Mouse (Mus musculus): ENCODE results near the gene Pogk. TPM values are rescaled to one million over a fixed set of nuclear protein-coding genes. Genes with fewer than 3 reads are reported as not detected.

Gene Pogk
- total RNA-seq (2021), result 31.5 and 35.1 TPM in 2 replicates
- long read RNA-seq, experiment 1, full-length matches to known transcripts, result 2 of 2 reads
- long read RNA-seq, experiment 1, partial matches to known transcripts, result 0 of 2 reads
- long read RNA-seq, experiment 1, other reads (novel, unspliced or antisense), result 0 of 2 reads
- long read RNA-seq, experiment 2, partial matches to known transcripts, result 1 of 3 reads
- long read RNA-seq, experiment 2, other reads (novel, unspliced or antisense), result 2 of 3 reads

- peak; percentile 90 for DNase-seq
These were observed at the start of gene Pogk for GRCm38 (mm10) chr1:166409701-166410220. Gene Pogk, minus strand, starts transcription at chr1:166409863.

- no peak for DNase-seq
These were observed 32.3 kb upstream of the Pogk start for GRCm38 (mm10) chr1:166441992-166442391.

GRCm38 (mm10) chr1:166439426-166439825, 29.8 kb upstream of the Pogk start:
- DNase-seq, result no peak

- peak; percentile 9 for DNase-seq
These were observed 20.3 kb upstream of the Pogk start for GRCm38 (mm10) chr1:166429809-166430431.

GRCm38 (mm10) chr1:166429053-166429452, 19.4 kb upstream of the Pogk start:
- no peak for DNase-seq

GRCm38 (mm10) chr1:166412266-166412665, 2.6 kb upstream of the Pogk start:
- no peak for DNase-seq

- DNase-seq, result no peak
These were observed 1.9 kb upstream of the Pogk start for GRCm38 (mm10) chr1:166411541-166411940.

- peak; percentile 72 for DNase-seq
These were observed 424 bp downstream of the Pogk start for GRCm38 (mm10) chr1:166409177-166409700.

GRCm38 (mm10) chr1:166403846-166404245, 5.8 kb downstream of the Pogk start:
- peak; percentile 36 for DNase-seq

- DNase-seq, result no peak
These were observed 7.7 kb downstream of the Pogk start for GRCm38 (mm10) chr1:166402003-166402402.

- DNase-seq, result no peak
These were observed 8.2 kb downstream of the Pogk start for GRCm38 (mm10) chr1:166401455-166401854.

- DNase-seq, result no peak
These were observed 13.3 kb downstream of the Pogk start for GRCm38 (mm10) chr1:166396381-166396780.

- no peak for DNase-seq
These were observed 14.0 kb downstream of the Pogk start for GRCm38 (mm10) chr1:166395661-166396060.

GRCm38 (mm10) chr1:166394770-166395169, 14.9 kb downstream of the Pogk start:
- DNase-seq, result no peak

GRCm38 (mm10) chr1:166391671-166392070, 18.0 kb downstream of the Pogk start:
- no peak for DNase-seq

- no peak for DNase-seq
These were observed 20.1 kb downstream of the Pogk start for GRCm38 (mm10) chr1:166389406-166390125.

GRCm38 (mm10) chr1:166388511-166388910, 21.2 kb downstream of the Pogk start:
- no peak for DNase-seq

GRCm38 (mm10) chr1:166385431-166385830, 24.2 kb downstream of the Pogk start:
- no peak for DNase-seq

- no peak for DNase-seq
These were observed 25.0 kb downstream of the Pogk start for GRCm38 (mm10) chr1:166384614-166385013.

GRCm38 (mm10) chr1:166382626-166383025, 27.0 kb downstream of the Pogk start:
- no peak for DNase-seq

- DNase-seq, result no peak
These were observed 27.8 kb downstream of the Pogk start for GRCm38 (mm10) chr1:166381821-166382220.

GRCm38 (mm10) chr1:166381336-166381735, 28.3 kb downstream of the Pogk start:
- no peak for DNase-seq
